Mouse (Mus musculus) layer of hippocampus, postnatal 10 days (tissue): ENCODE measurements around the gene Arhgef28. TPM values are rescaled to one million over a fixed set of nuclear protein-coding genes. Genes with fewer than 3 reads are reported as not detected.
"Not testable (repeated sequence)": the region's sequence is repeated elsewhere in the genome, so short reads cannot be mapped to it uniquely, and the experiment has no call there.

Experiments
- DNase-seq, 2 experiments: peaks; one replicate each; pipeline ENCODE4 v3.0.0; 2021; ENCODE audit warnings: low spot score in 2 of 2
- total RNA-seq, 2 experiments: library from RNA; stranded (reverse); gene quantifications; 2 replicates each; pipeline ENCODE4 v1.2.3; 2021

The Arhgef28 gene
- total RNA-seq, 2 experiments from 2014 or later = 76.3 to 80.5 TPM

DNA sequence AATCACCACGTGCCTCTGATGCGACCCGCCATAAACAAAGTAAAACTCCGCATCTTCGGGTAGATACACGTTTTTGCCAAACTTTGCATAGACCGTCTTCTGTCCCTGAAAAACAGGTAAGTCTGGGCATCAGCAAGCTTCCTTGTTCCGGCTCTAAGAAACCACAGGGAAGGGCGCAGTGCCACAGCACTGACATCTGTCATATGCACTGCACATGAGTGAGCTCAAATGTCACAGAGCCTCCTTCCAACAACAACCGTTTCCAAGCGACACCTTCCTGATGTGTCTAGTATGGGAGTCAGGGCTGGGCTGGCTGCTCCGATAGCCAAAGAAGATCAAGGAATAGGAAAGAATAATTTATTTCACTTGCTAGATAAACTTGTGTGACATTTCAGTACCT lies 129.0 kb downstream of the Arhgef28 start:
- no peak for DNase-seq

DNA sequence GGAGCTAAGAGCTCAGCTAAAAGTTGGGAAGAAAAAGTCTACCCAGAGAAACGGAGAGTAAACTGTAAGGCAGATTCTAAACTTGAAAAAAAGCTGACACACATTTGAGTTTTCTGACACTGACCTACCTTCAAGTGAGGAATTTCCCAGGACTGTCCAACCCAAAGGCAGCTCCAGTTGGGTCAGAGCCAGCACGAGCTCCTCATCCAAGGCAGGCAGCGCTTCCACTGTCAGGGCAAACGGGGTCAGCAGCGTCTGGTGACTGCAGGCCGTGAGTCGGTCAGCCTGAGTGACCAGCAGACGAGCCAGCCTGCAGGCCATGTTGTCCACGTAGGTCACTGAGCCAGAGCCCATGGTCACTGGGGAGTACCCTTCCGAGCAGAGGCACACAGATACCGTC lies 131.4 kb downstream of the Arhgef28 start:
- no peak for DNase-seq

DNA sequence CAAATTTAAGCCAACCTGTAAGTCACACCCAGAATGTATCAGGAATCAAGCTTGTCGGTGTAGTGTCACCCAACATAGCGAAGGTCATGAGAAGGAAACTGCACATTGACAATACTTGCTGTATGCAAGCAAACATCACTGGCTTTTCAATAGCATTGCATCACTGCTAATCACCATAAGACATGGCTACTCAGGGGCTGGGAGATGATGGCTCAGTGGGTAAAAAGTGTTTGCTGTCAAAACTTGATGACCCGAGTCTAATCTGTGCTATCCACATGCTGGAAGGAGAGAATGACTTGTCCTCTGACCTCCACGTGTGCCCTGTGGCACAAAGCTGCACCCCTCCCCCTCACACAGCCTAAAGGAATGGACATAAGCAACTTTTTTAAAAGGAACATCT lies 133.0 kb downstream of the Arhgef28 start:
- no peak for DNase-seq

DNA sequence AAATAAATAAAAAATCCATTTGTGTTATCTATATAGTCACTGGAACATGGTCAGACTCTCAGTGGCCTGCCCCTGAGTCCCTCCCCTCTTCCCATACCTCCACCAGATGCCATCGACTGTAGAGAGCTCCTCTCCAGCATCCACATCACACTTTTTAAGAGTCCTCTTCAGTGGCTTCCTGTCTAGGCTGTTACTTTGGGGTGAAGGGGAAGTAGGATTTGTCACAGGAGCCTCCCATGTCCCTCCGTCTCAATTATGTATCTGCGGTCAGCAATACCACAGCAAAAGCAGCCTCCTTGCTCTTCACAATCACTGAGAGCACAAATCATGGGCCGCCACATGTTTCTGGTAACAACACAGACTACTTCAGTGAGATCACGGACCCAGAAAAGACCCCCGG lies 135.8 kb downstream of the Arhgef28 start:
- DNase-seq = no peak

DNA sequence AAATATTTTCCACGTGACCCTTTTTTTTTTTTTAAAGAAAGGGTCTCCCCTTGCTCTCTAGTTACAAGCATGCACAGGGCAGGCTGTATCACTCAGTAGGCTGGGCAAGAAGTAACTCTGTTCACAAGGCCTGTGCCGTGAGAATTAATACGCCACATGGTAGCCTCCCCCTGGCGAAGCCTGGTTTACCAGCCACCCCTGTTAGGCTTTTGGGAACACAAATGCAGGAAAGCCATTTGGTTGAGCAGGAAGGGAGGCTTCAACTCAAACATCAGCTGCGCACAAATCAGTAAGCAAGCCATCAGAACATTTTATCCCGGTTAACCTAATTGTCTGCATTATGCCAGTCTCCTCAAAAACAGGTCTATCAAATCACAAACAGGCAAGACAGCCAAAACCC lies 136.6 kb downstream of the Arhgef28 start:
- DNase-seq = no peak

DNA sequence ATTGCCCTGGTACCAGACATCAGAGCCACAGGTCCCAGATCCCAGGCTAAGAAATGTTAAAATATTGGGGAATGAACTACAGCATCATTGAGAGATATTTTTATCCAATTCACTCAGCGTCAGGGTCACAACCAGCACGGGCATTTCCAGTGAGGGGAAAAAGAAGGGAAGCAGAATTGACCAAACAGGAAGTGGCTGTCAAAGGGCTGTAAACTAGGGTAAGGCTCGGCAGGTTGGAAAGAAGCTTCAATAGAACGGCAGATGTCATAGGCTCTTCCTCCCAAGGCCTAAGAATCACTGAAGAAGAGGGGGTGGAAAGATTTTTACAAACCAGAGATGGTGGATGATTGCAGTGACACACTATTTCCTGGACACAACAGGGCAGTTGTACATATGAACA lies 143.4 kb downstream of the Arhgef28 start:
- DNase-seq = no peak

DNA sequence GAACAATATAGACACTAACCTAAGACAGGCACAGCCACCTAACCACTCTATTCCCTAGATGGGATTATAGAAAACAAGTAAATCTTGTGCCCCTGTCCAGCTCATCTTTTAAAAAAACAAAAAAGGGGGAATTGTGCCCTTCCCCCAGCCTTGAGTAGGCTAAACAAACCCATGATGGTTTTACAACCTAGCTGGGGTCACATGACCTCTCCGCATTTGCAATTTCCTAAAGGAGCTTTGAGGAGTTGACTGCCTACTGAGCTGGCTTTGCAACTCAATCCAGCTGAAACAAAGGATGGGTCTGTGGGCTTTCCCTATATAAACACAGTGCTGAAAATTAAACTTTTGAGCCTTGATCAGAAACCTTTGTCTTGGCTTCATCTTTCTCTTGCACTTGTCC lies 146.1 kb downstream of the Arhgef28 start:
- not testable (repeated sequence) for DNase-seq

DNA sequence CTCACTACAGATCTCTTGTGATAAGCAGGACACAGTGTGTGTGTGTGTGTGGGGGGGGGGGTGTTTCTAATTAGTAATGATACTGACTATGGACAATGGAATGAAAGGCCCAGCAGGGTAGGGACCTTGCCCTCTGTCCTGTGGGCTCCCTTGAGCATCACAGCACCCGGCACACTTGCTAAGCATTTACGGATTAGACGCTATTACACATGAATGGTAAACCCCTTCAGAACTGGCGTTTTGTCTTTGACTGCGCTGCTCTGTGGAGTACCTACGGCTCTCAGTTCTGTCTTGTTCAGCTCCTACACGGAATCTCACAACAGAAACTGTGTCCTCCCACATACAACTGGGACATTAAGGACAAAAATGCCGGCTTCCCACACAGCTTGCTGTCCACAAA lies 151.0 kb downstream of the Arhgef28 start:
- no peak for DNase-seq

DNA sequence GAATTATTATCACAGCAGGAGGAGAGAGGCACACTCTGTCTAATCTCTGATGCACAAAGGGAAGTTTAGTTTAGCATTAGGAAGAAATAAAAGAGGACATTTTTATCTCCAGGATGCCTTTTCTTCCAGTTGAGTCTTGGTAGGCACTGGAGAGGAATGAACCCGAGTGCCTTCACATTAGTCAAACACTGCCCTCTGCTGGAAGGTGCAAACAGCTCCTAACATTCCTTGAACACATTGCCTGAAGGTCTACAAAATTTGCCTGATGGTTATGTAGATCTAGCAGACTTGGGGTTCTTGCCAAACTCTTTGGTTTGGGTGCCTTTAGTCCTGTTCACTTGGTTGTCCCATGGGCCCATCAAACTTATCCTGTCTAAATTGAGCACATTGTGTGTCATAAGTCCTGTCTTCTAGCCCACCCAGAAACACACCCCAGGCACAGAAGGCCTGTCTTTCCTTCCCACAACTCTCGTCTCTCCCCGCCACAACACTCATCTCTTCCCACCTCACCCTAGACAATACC lies 165.6 kb downstream of the Arhgef28 start:
- no peak for DNase-seq

DNA sequence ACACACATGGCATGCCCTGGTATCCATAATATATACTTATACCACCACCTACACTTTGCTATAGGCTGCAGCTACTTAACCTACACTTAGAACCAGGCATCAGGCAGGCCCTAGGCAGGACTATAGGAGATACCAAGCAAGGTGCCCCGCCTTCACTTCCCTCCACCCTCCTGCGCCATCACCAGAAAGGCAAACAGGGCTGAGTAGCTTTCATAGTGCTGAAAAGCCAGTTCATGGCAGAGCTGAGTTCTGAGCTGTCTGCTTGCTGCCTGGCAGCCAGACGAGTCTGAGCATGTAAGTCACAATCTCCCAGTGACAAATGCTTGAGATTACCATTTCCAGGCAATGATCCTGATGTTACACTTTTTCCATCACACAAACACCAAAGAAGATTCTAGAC lies 167.5 kb downstream of the Arhgef28 start:
- no peak for DNase-seq

DNA sequence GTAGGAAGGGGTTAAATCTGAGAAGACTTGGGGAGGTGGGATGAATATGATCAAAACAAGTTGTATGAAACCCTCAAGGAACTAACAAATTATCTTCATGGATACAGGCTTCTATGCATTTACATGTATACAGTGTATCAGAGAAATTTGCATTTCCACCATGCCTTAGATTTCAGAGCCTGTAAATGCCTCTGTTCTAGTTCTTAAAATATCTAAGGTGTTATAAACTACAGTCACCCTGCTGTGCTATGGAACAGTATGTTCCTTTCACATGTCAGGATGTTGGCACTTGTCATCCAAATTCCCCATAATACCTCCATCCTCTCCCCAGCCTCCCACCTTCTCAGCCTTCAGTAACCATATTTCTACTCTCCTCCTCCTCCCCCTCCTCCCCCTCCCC lies 168.5 kb downstream of the Arhgef28 start:
- no peak for DNase-seq

DNA sequence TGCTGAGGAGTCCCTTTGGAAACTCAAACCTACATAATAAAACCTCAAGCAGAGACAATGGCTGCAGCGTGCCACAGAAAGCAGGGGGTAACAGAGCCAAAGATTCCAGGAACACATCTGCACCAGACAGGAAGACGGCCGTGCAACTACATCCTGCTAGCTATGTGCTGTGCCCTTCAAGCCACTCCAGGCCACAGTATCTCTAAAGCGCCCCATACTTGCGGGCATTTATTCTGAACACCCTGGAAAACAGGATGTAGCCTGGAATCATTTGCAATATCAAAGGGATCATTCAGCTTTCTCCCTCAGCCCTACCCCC lies 174.6 kb downstream of the Arhgef28 start:
- DNase-seq = no peak

DNA sequence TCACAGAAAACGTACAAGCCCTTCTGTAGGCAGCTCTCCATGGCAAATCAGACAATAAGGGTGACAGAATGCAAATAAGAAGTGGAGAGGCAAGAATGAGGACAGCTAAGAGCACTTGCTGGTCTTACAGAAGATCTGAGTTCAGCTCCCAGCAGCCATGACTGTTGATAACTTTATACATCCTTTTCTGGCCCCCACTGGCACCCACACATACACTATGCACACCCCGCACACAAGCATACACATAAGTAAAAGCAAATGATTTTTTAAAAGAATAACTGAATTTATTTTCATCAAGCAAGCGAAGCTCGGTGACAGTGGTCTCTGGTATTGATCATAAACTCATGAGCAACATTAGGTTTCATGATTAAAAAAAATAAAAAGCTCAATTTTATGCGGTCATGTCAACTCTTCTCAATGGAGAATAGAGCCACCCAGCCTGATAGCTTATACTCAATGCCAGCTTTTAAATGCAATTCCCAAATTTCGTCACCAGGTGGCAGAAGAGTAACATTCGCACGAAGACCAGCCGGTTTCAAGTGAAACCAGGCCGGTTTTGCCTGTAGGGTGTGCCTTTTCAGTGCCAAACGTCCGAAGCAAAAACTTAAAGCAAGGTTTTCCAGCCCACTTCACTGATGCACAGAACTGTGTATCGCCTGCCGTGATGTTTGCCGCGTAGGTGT lies 175.1 kb downstream of the Arhgef28 start:
- peak; percentile 90 for DNase-seq

DNA sequence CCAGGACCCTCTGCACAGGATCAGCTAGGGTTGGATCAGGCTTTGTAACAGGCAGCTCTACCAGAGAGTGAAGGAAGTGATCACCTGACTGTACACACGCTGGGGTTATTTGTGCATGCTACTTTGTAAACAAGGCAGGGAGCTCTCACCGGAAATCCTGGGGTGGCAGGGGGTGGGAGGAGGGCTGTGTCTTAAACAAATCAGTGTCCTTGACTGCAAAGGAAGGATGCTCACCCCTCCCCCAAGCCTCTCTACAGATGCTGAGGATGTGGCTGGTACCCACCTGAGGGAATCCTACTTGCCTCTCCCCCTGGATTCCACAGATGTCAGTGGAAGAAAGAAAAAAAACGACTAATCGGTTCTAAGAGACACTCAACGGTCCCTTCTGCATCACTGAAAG lies 176.2 kb downstream of the Arhgef28 start:
- no peak for DNase-seq

DNA sequence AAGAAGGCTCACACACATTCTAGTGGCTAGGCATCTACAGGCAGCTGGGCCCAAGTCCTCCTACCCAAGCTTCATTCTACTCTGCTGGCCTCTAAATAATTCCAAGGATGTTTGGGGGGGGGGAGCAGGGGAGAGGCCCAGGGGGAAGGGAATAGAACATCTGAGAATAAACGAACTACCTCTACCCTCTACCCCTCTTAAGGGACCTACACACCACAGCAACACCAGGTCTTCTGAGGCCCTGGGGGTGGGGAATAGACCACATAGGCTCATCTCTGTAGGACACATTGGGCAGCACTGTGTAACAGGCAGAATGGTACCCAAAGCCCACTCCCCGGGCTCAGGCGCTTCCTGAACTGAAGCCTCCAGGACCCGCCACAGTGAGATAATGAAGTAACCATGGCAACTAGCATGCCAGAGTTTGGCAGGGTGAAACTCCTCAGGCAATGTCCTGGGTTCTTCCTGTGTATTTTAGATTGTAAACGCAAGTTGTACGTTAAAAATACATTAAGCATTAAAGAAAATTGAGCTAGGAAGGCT lies 177.5 kb downstream of the Arhgef28 start:
- no peak for DNase-seq

DNA sequence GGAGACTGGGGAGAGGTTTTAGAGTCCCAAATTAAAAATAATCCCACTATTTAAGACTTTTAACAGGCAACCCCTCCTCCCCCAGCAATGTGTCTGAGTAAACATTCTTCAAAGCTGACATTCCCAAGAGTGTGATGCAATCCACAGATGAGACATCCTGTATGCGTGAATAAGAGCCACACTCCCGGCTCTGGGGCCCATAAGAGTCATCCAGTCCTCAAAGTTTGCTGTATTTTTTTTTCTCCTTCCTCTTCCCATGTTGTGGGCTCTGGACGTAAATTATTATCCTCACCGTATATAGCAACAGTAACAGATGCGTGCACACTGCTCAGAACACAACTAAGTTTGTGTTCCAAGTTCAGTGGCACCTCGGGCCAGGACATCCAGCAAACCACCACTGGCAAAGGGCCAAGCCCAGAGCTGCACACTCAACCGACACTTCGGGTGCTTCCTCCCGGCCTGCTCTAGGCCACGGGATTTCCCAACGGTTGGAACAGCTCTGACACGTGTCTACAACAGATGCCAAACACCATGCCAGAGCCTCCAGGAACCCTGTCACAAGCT lies 178.5 kb downstream of the Arhgef28 start:
- no peak for DNase-seq

DNA sequence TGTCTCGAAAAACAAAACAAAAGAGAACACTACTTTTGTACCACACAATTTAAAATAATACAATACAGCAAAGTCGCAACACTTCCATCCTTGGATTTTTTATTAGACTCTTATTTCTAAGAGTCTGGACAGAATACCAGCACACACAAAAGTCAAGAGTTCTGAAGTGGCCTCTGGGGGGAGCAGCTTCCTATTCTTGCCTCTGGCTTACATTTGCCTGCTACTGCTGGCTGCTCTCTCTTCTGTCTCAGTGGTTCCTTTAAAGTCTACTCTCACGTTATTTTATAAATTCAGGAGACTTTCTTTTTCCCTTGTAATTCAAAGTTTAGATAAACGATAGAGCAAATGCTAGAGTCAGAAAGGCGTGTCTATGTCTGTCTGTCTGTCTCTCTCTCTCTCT lies 179.1 kb downstream of the Arhgef28 start:
- DNase-seq = no peak

DNA sequence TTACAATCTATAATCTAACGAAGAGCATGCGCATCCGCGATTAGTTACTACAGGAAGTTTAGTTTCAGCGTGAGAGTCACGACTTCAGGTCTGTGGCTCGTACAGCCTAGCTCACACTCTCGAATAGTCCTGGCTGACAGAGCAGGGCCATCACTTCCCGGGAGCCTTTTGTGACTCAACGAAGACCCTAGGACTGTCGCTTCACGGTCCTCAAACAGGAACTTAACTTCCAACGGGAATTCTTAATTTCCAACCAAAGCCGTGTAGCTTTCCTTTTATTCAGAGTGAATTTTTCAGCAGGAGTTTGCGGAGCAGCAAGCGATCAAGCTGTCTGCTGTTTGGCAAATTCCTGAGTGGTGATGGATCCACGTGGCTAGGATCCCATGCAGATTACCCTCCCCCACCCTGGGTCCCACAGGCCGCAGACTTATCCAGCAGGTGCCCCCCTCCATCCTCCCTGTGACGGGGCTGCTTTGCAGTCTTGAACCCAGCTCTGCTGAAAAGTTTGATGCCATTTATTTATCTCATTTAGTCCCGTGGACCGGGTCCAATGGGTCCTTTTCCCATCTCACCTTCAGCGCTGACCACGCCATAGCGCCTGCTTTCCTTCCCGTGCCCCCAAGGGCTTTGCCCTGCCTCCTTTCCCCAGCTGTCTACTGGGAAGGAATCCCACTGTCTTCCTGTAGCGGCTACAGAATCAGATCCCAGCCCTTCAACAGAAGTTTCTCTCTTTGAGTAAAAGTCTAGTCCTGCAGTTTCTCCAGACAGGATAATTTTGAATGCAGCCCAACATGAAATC lies 180.3 kb downstream of the Arhgef28 start:
- no peak for DNase-seq

DNA sequence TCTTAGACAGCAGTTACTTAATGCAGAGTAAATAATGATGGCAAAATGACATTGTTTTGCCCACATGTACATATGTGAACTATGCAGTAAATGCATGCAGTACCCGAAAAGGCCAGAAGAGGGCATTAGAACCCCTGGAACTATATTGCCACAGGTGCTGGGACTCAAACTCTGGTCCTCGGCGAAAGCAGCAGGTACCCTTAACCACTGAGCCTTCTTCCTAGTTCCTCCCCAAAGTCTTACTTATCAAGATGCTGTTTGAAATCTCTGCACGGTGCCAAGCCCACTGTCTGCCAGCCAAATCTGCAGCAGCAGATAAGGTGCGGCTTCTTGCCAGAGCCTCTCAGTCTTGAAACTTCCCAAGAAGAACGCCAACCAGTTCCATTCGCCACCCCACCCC lies 181.1 kb downstream of the Arhgef28 start:
- no peak for DNase-seq

DNA sequence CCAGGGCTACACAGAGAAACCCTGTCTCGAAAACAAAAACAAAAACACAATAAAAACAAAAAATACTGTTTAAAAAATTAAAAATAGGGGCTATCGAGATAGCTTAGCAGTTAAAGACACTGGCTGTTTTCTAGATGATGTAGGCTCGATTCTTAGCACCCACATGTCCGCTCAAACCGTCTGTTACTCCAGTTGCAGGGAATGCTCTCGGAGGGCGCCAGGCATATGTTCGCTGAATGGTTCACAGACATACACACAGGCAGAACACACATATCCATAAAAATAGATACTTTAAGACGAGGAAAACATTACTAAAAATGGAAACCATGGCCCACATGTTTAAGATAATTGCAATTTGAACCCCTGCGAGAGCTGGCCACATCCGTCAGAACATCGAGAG lies 181.6 kb downstream of the Arhgef28 start:
- DNase-seq = no peak

DNA sequence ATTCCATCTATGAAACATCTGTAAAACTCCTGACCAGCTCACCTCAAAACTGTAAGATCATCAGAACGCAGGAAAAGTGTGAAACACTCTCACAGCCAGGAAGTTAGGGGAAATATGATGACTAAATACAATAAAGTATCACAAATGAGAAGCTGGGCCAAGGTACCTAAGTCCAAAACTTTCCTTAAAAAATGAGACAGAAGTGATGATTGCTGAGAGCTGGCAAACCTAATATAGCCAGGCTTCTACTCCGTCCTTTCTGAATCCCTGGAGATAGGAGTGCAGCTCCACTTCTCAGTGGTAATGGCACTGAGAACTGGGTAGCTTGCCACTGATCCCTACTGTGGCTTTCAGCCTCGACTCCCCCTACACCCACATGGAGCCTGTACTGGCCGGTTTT lies 184.3 kb downstream of the Arhgef28 start:
- no peak for DNase-seq

DNA sequence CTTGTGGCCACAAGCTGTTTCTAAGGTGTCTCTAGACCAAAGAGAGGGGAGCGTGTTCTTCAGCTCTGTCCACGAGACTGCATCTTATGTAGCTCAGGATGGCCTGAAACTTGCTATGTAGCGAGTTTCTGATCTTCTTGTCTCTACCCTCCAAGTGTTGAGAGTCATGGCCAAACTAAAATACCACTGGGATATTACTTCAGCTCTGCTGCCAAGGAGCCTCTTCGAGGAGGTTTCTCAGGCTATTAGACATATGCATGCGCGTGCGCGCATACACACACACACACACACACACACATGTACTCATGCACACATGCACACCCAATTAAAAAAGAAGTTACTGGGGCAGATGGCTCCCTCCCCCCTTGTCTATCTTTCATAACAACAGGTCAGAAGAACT lies 187.4 kb downstream of the Arhgef28 start:
- DNase-seq = not testable (repeated sequence)
